ENCODE assay signal across 29 mouse cellular contexts in the genomic region with DNA sequence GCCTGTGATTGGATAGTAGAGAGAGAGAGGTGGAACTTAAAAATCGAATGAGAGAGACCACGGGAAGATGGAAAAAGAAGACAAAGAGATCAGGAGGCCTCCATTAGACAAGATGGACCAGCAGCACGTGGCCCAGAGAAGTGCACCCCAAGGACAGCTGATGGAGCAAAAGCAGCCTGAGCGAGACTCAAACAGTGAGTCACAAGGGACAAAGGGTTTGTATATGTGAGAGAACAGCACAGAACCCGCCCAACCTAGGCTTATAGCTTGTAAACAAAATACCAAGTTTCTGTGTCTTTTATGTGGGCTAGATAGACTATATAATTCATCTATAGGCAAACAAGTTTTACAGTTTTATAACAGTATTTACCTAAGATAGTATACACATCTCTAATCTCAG. TPM values are rescaled to one million over a fixed set of nuclear protein-coding genes. Genes with fewer than 3 reads are reported as not detected.
DNase-seq lines count a peak whose midpoint lies in the region; ATAC-seq and TF ChIP-seq lines count a peak whose summit lies in the region.
"Had no signal": no experiment of that assay in that cellular context is flagged by ENCODE, and none has a peak within 500 bp of the region (broad histone marks: within the 10 kb centered on the region; RNA-seq: fewer than 3 reads in every experiment).

No protein-coding gene starts in this region.

- DNase-seq in liver, postnatal 0 days, result no peak
- DNase-seq in midbrain, embryonic 11.5 days (ENCODE audit: low spot score, missing footprints), result no peak
- DNase-seq in heart, adult 8-10 months (ENCODE audit: low spot score), result no peak
- DNase-seq: adrenal gland, adult 8-10 months; adrenal gland, postnatal 25 days; cerebellum, adult 11-12 months; cerebellum, adult 8-10 months; cerebellum, postnatal 10 days; cerebellum, postnatal 36 days; embryo, embryonic 11 days; gastrocnemius, postnatal 10 days; gastrocnemius, postnatal 36 days; heart, postnatal 14 days; heart, postnatal 4 days had no signal

- ATAC-seq in intestine, embryonic 16.5 days, result peak; percentile 62; the same call in 1 of the 2 replicates
- ATAC-seq in intestine, embryonic 15.5 days, result no peak
- no peak for ATAC-seq in liver, embryonic 15.5 days (ENCODE audit: insufficient read depth)
- ATAC-seq in liver, postnatal 0 days, result no peak
- ATAC-seq in intestine, postnatal 0 days, result 0 out of 2 replicates have a peak, but pooled peaks have one; percentile 63
- no peak for ATAC-seq in liver, embryonic 16.5 days (ENCODE audit: low read depth)
- ATAC-seq in midbrain, embryonic 11.5 days (ENCODE audit: low FRiP score), result no peak
- ATAC-seq: activated CD4-positive, CD25-positive, alpha-beta regulatory T cell, adult 4 months; CD4-positive, CD25-positive, alpha-beta regulatory T cell, adult 4 months; forebrain, embryonic 16.5 days; hindbrain, postnatal 0 days had no signal

- H3K9ac ChIP-seq in intestine, embryonic 16.5 days (ENCODE audit: low read depth, low read length), result no peak overlapping the region
- no peak overlapping the region for H3K9ac ChIP-seq in intestine, embryonic 15.5 days
- no peak overlapping the region for H3K9ac ChIP-seq in liver, embryonic 15.5 days
- H3K9ac ChIP-seq in liver, postnatal 0 days (replicated peaks), result no peak overlapping the region
- H3K9ac ChIP-seq in intestine, postnatal 0 days (ENCODE audit: low read depth, low read length), result no peak overlapping the region
- H3K9ac ChIP-seq in liver, embryonic 16.5 days (ENCODE audit: low read depth, low read length), result no peak overlapping the region
- no peak overlapping the region for H3K9ac ChIP-seq in midbrain, embryonic 11.5 days (ENCODE audit: low read length)
- H3K9ac ChIP-seq: embryonic facial prominence, embryonic 13.5 days; forebrain, embryonic 12.5 days; heart, embryonic 13.5 days; hindbrain, embryonic 14.5 days had no signal

- H3K36me3 ChIP-seq in intestine, embryonic 16.5 days (ENCODE audit: control insufficient read depth, insufficient read depth, low read length), result no peaks in the 10 kb centered on the region
- H3K36me3 ChIP-seq in intestine, embryonic 15.5 days, result no peaks in the 10 kb centered on the region
- peaks cover 24% of the 10 kb centered on the region; the same call in 1 of the 2 replicates for H3K36me3 ChIP-seq in liver, embryonic 15.5 days (replicated peaks)
- H3K36me3 ChIP-seq in liver, postnatal 0 days (replicated peaks; ENCODE audit: insufficient read depth, low read length), result 0 out of 2 replicates have a peak, but pooled peaks cover 2% of the 10 kb centered on the region
- no peaks in the 10 kb centered on the region for H3K36me3 ChIP-seq in intestine, postnatal 0 days (ENCODE audit: control insufficient read depth, insufficient read depth)
- H3K36me3 ChIP-seq in liver, embryonic 16.5 days (ENCODE audit: control insufficient read depth, insufficient read depth), result no peaks in the 10 kb centered on the region; the same call in 1 of the 2 replicates
- no peaks in the 10 kb centered on the region for H3K36me3 ChIP-seq in midbrain, embryonic 11.5 days (ENCODE audit: control insufficient read depth, insufficient read depth, low read length)
- H3K36me3 ChIP-seq: embryonic facial prominence, embryonic 10.5 days; forebrain, embryonic 12.5 days; heart, embryonic 13.5 days had no signal

- no peak overlapping the region for H3K4me2 ChIP-seq in intestine, embryonic 16.5 days (ENCODE audit: low read depth, low read length)
- no peak overlapping the region for H3K4me2 ChIP-seq in intestine, embryonic 15.5 days (replicated peaks)
- H3K4me2 ChIP-seq in liver, embryonic 15.5 days, result no peak overlapping the region
- no peak overlapping the region for H3K4me2 ChIP-seq in liver, postnatal 0 days (ENCODE audit: low read depth, low read length)
- H3K4me2 ChIP-seq in intestine, postnatal 0 days (replicated peaks; ENCODE audit: low read depth), result no peak overlapping the region
- H3K4me2 ChIP-seq in liver, embryonic 16.5 days (ENCODE audit: low read depth, low read length), result no peak overlapping the region
- H3K4me2 ChIP-seq in midbrain, embryonic 11.5 days, result no peak overlapping the region
- H3K4me2 ChIP-seq: embryonic facial prominence, embryonic 13.5 days; forebrain, embryonic 12.5 days; heart, embryonic 13.5 days; hindbrain, embryonic 14.5 days had no signal

- H3K4me1 ChIP-seq in intestine, embryonic 16.5 days (ENCODE audit: control insufficient read depth, insufficient read depth, low read length), result no peaks in the 10 kb centered on the region
- no peaks in the 10 kb centered on the region for H3K4me1 ChIP-seq in intestine, embryonic 15.5 days (replicated peaks)
- peaks cover 34% of the 10 kb centered on the region for H3K4me1 ChIP-seq in liver, embryonic 15.5 days (replicated peaks)
- H3K4me1 ChIP-seq in liver, postnatal 0 days (ENCODE audit: insufficient read depth), result peaks cover 21% of the 10 kb centered on the region
- H3K4me1 ChIP-seq in intestine, postnatal 0 days (replicated peaks; ENCODE audit: control insufficient read depth, insufficient read depth, low read length), result no peaks in the 10 kb centered on the region
- H3K4me1 ChIP-seq in liver, embryonic 16.5 days (ENCODE audit: control insufficient read depth, low read depth, low read length), result peaks cover 14% of the 10 kb centered on the region
- H3K4me1 ChIP-seq in midbrain, embryonic 11.5 days (ENCODE audit: control insufficient read depth, insufficient read depth, low read length), result no peaks in the 10 kb centered on the region

- H3K27me3 ChIP-seq in intestine, embryonic 16.5 days (replicated peaks; ENCODE audit: control insufficient read depth, insufficient read depth, low read length), result no peaks in the 10 kb centered on the region
- H3K27me3 ChIP-seq in intestine, embryonic 15.5 days (replicated peaks), result no peaks in the 10 kb centered on the region
- H3K27me3 ChIP-seq in liver, embryonic 15.5 days, result no peaks in the 10 kb centered on the region
- H3K27me3 ChIP-seq in liver, postnatal 0 days (ENCODE audit: insufficient read depth, low read length), result no peaks in the 10 kb centered on the region
- no peaks in the 10 kb centered on the region for H3K27me3 ChIP-seq in intestine, postnatal 0 days (replicated peaks; ENCODE audit: control insufficient read depth, insufficient read depth, low read length)
- no peaks in the 10 kb centered on the region for H3K27me3 ChIP-seq in liver, embryonic 16.5 days (ENCODE audit: control insufficient read depth, insufficient read depth, low read depth, low read length)
- no peaks in the 10 kb centered on the region for H3K27me3 ChIP-seq in midbrain, embryonic 11.5 days (ENCODE audit: control insufficient read depth, insufficient read depth, low read length)
- H3K27me3 ChIP-seq: embryonic facial prominence, embryonic 13.5 days; forebrain, embryonic 12.5 days; heart, embryonic 13.5 days had no signal

- no peak for TF ChIP-seq CTCF in liver, postnatal 0 days (IDR thresholded peaks at IDR 0.05; ENCODE audit: low read depth)
- no peak for TF ChIP-seq CTCF in intestine, postnatal 0 days (IDR thresholded peaks at IDR 0.05; ENCODE audit: low read depth)

- H3K27ac ChIP-seq in intestine, embryonic 16.5 days (ENCODE audit: low read length), result no peak overlapping the region
- no peak overlapping the region for H3K27ac ChIP-seq in intestine, embryonic 15.5 days
- H3K27ac ChIP-seq in liver, embryonic 15.5 days (replicated peaks), result 0 out of 2 replicates have a peak overlapping the region, but pooled peaks have one; percentile 19
- no peak overlapping the region for H3K27ac ChIP-seq in liver, postnatal 0 days (ENCODE audit: low read depth)
- no peak overlapping the region for H3K27ac ChIP-seq in intestine, postnatal 0 days (ENCODE audit: low read depth, low read length)
- H3K27ac ChIP-seq in liver, embryonic 16.5 days (ENCODE audit: low read length), result peak overlapping the region; percentile 33; the same call in 1 of the 2 replicates
- H3K27ac ChIP-seq in midbrain, embryonic 11.5 days (ENCODE audit: low read depth, low read length), result no peak overlapping the region
- H3K27ac ChIP-seq: embryonic facial prominence, embryonic 10.5 days; embryonic facial prominence, embryonic 13.5 days; forebrain, embryonic 12.5 days; heart, embryonic 13.5 days; hindbrain, embryonic 14.5 days; hindbrain, postnatal 0 days had no signal

- H3K9me3 ChIP-seq in intestine, embryonic 16.5 days (ENCODE audit: control insufficient read depth, low read length), result peaks cover 5% of the 10 kb centered on the region; the same call in 1 of the 2 replicates
- H3K9me3 ChIP-seq in intestine, embryonic 15.5 days, result no peaks in the 10 kb centered on the region
- no peaks in the 10 kb centered on the region for H3K9me3 ChIP-seq in liver, embryonic 15.5 days (replicated peaks)
- H3K9me3 ChIP-seq in liver, postnatal 0 days (ENCODE audit: low read length), result no peaks in the 10 kb centered on the region
- no peaks in the 10 kb centered on the region for H3K9me3 ChIP-seq in intestine, postnatal 0 days (ENCODE audit: control insufficient read depth)
- H3K9me3 ChIP-seq in liver, embryonic 16.5 days (replicated peaks; ENCODE audit: control insufficient read depth, low read length), result no peaks in the 10 kb centered on the region
- no peaks in the 10 kb centered on the region for H3K9me3 ChIP-seq in midbrain, embryonic 11.5 days (ENCODE audit: control insufficient read depth, low read length)

- WGBS in intestine, embryonic 16.5 days, result 66% methylated on average over 5 of the region's 5 CpGs
- WGBS in intestine, embryonic 15.5 days, result 61% methylated on average over 5 of the region's 5 CpGs
- WGBS in liver, embryonic 15.5 days (ENCODE audit: insufficient replicate concordance), result 71% methylated on average over 5 of the region's 5 CpGs
- WGBS in liver, postnatal 0 days (ENCODE audit: insufficient replicate concordance), result 82% methylated on average over 5 of the region's 5 CpGs
- 60% methylated on average over 5 of the region's 5 CpGs for WGBS in intestine, postnatal 0 days
- WGBS in liver, embryonic 16.5 days (ENCODE audit: insufficient replicate concordance), result 67% methylated on average over 5 of the region's 5 CpGs
- WGBS in midbrain, embryonic 11.5 days, result 90% methylated on average over 5 of the region's 5 CpGs

- no peak for TF ChIP-seq EP300 in liver, postnatal 0 days (IDR thresholded peaks at IDR 0.05; ENCODE audit: low read depth)

- no peak overlapping the region for H3K4me3 ChIP-seq in intestine, embryonic 16.5 days (ENCODE audit: low read length)
- H3K4me3 ChIP-seq in intestine, embryonic 15.5 days (replicated peaks), result no peak overlapping the region
- H3K4me3 ChIP-seq in liver, embryonic 15.5 days (replicated peaks), result no peak overlapping the region
- no peak overlapping the region for H3K4me3 ChIP-seq in liver, postnatal 0 days (ENCODE audit: low read depth, low read length)
- no peak overlapping the region for H3K4me3 ChIP-seq in intestine, postnatal 0 days (ENCODE audit: low read depth, low read length)
- no peak overlapping the region for H3K4me3 ChIP-seq in liver, embryonic 16.5 days (ENCODE audit: low read depth, low read length)
- H3K4me3 ChIP-seq in midbrain, embryonic 11.5 days (ENCODE audit: low read depth, low read length), result no peak overlapping the region
- H3K4me3 ChIP-seq: embryonic facial prominence, embryonic 10.5 days; embryonic facial prominence, embryonic 13.5 days; erythroblast, embryonic 14.5 days; forebrain, embryonic 12.5 days; heart, embryonic 13.5 days had no signal

RNA-seq across cellular contexts. Expression of gene Prkar2b, which starts 50.0 kb away (rescaled TPM):
- polyA plus RNA-seq in intestine, embryonic 16.5 days (2015; fragmentation: Nextera tagmentation; extraction: Ambion mirVana), result 11.5 and 12.7 TPM in 2 replicates
- 17.0 and 17.9 TPM in 2 replicates for polyA plus RNA-seq in intestine, embryonic 15.5 days (2015; fragmentation: Nextera tagmentation; extraction: Ambion mirVana)
- 66.8 and 70.4 TPM in 2 replicates for polyA plus RNA-seq in liver, embryonic 15.5 days (2015; fragmentation: Nextera tagmentation; extraction: Ambion mirVana)
- 34.0 and 34.6 TPM in 2 replicates for polyA plus RNA-seq in liver, postnatal 0 days (2015; fragmentation: Nextera tagmentation; extraction: Ambion mirVana)
- 11.6 and 12.5 TPM in 2 replicates for polyA plus RNA-seq in intestine, postnatal 0 days (2015; fragmentation: Nextera tagmentation; extraction: Ambion mirVana)
- 51.1 and 53.8 TPM in 2 replicates for polyA plus RNA-seq in liver, embryonic 16.5 days (2015; fragmentation: Nextera tagmentation; extraction: Ambion mirVana)
- polyA plus RNA-seq in midbrain, embryonic 11.5 days (2014; fragmentation: Nextera tagmentation; extraction: Ambion mirVana), result 73.7 and 83.0 TPM in 2 replicates
- 1 to 10 TPM; 3.0 to 3.8 (median 3.4) TPM for total RNA-seq in heart, adult 8-10 months (2022)

Comparison
In these comparisons a context has a peak if more than half of its experiments do, and no peak if none do; other contexts are left out.
1. ATAC-seq: peak in intestine, embryonic 16.5 days (single experiment) and intestine, postnatal 0 days (single experiment); none in intestine, embryonic 15.5 days (single experiment), liver, embryonic 15.5 days (single experiment), liver, postnatal 0 days (single experiment), liver, embryonic 16.5 days (single experiment) and midbrain, embryonic 11.5 days (single experiment).
2. H3K27ac ChIP-seq: peak in liver, embryonic 15.5 days (single experiment) and liver, embryonic 16.5 days (single experiment); none in intestine, embryonic 16.5 days (single experiment), intestine, embryonic 15.5 days (single experiment), liver, postnatal 0 days (single experiment), intestine, postnatal 0 days (single experiment) and midbrain, embryonic 11.5 days (single experiment).